Mouse (Mus musculus) spleen, postnatal 36 days (tissue): Measurements from ENCODE around the gene Psors1c2.

Source experiments
- DNase-seq, 2 experiments: peaks; one replicate each; pipeline ENCODE4 v3.0.0; 2022; ENCODE audit warnings: low spot score in 2 of 2, mixed read lengths in 1 of 2

Gene Psors1c2

DNA sequence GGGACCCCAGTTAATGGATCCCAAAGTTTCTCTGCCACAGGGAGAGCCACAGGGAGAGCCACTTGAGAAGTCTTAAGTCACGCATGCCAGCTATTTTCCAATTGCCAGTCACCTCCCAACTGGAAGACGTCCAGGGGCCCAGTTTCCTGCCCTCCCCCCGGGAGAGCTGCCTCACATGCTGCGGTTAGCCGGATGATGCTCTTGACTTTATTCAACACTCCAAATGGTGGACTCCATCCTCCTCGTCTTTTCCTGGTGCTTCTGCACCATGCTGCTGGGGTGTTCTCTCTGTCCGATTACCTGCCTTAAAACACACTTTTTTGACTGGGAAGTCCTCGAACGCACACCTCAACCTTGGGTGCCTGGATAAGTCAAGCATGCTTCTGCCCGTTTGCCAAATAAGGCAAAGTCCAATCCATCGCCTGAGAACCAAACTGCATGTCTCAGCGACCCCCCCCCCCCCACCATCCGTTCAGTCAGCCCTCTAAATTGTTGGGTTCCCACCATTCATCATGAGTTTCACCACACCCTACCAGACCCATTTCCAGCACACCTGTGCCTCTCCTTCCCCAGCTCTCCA is 23.3 kb downstream of the Psors1c2 start:
- DNase-seq: no peak

DNA sequence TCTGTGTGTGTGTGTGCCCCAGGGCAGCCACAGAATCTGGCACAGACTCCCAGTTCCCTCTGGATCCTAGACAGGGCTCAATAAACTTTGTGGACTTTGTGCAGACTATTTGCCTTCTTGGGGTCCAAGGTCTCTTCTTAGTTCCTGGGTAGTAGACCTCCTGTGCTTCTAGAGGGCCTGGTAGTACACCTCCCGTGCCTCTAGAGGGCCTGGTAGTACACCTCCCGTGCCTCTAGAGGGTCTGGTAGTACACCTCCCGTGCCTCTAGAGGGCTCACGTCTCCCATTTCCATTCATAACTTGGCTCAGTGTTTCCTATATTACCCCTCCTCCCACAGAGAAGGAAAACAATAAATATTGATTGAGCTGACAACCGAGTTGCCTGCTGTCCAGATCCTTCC is 23.8 kb downstream of the Psors1c2 start:
- no peak for DNase-seq

DNA sequence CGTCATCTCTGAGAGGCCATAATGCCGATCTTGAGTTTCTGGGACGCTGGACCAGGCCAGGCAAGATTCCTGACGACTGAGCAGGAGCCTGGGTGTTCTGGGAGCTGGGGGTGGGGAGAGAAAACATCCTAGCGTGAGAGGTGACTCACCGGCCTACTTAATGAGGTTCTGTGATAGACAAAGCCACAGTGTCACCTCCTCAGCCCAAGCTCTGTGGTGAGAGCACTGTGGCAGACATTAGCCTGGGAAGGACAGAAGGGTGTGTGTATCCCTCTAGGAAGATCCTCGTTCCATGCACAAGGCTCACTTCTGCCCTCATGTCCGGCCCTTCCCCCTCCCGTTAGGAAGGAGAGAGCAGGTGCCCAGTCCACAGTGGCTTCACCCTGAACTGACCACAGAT is 24.4 kb downstream of the Psors1c2 start:
- no peak for DNase-seq

DNA sequence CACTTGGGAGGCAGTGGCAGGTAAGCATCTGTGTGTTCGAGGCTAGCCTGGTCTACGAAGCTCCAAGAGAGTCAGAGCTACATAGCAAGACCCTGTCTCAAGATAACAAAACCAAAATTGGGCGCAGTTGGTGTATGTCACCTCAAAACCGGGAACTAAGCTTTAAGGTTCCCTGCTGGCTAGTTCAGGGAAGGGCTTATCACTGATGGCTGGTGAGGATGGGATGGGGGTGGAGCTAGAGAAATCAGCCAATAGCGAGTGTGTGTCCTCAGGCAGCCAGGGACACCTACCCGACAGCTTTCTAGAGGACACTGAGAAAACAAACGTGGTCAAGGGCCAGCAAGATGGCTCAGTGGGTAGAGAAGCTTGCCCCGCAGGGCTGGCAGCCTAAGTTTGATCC is 25.2 kb downstream of the Psors1c2 start:
- DNase-seq: no peak

DNA sequence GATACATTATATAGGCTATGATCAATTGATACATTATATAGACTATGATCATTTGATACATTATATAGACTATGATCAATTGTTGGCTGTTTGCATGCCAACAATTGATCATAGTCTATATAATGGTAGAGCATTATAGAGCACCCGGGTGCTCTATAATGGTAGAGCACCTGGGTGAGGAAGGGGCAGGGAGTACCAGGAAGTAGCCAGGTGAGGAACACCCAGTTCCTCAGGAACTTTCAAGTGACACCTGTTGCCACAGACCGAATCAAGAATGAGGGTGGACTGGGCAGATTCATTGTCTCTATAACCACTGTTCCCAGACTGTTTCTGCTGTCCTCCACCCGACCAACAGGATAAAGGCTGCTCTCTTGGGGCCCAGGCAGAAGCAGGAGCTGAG is 34.1 kb downstream of the Psors1c2 start, which contains the start of gene 2300002M23Rik:
TSS of gene 2300002M23Rik (plus strand) at position 301 of the 400 bp plus-strand sequence.
- DNase-seq: no peak

DNA sequence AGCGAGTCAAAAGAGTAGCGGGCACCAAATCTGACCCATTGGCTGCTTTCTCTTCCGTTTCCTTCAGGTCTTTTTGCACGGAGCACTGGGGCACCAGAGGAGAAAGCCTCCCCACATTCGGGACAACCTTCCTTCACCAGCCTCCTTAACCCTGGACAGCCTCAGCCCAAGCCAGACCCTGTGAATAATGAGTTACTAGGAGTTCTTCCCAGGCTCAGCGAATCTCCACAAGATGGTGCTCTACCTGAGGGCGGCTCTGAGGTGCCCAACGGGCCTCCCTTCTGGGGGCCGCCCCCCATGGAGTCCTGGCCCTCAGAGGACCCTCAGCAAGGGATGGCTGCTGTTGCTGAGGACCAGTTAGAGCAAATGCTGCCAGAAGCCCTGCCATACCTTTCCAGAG is 34.8 kb downstream of the Psors1c2 start:
- DNase-seq: no peak

DNA sequence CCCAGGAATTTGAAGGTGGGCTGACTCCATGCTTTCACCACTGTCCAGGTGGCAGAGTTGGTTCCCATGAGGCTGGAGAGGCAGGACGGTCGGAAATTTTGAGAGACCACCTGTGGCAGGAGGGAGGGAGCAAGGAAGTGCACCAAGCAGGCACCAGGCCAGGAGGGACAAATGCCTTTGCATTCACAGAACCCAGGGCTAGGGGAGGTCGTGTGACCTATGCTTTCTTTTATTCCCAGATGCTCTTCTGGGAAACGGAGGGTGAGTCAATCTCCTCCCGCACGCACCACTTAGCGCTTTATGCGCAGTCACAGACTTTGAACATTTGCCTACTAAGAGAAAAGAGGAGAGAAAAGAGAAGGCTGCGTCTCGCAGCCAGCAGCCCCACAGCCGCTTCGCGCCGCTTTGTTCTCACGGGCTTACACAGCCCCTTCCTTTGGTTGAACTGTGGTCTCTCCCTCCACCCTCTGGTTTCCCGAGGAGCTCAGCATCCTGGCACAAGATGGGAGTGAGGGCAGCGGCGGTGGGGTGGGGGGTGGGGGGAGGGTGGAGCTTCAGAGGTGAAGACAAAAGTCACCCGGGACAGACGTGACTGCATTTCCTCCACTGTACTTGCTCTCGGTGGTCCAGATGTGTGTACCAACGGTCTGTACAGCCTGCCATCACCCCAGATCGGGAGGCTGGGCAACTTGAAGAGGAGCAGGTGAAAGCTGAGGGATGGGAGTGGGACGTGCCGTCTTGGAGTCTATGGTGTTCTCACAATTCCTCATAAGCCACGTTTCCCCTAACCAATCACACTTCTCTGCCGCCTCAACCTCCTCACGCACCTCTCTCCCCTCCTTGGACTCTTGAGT is 36.3 kb downstream of the Psors1c2 start:
- DNase-seq: no peak

DNA sequence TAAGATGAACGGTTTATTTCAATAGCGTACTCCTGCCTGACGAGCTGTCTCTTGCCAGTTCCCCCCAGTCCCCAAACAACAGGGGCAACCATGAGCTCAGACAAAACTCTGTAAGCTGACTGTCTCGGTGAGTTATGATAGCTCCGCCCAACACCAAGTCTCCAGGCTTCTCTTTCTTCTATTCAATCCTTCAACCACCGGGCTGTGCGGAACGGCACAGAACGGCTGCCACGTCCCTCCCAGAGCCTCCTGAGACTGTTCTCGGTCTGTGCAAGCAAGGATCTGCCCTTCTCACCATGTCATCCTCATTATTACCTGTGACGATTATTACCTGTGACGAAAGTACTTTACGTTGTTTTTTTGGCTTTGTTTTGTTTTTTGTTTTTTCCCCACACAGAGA is 37.8 kb downstream of the Psors1c2 start:
- no peak for DNase-seq

DNA sequence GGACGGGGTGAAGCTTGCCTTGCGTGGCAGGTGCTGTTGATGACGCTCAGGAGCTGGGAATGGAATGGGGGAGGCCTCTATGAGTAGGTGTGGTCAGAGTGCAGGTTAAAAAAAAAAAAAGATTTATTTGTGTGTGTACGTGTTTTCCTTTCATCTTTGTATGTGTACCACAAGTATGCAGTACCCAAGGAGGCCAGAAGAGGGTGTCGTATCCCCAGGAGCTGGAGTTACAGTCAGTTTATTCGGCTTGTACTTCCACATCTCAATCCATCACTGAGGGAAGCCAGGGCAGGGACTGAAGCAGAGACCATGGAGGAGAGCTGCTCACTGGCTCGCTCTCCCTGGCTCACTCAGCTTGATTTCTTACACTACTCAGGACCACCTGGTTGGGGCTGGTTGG is 38.5 kb downstream of the Psors1c2 start:
- DNase-seq: no peak

DNA sequence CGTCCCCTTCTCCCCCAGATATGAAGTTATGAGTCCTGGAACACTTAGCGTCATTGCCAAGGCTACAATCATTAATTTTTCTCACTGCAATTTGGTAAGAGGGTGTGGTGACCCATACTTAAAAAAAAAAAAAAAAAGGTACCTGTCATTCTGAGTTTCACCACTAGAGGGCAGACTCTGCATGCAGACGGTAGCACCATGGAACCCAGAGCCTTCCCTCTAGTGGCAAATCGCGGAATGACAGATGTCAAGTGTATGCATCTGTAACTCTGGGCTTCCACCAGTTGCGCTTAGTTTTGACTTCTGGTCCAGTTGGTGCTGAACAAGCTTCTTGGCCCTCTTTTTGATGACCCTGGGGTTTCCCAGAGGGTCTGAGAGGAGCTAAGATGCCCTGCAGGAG is 45.2 kb downstream of the Psors1c2 start:
- peak; percentile 53 to 63 for DNase-seq

DNA sequence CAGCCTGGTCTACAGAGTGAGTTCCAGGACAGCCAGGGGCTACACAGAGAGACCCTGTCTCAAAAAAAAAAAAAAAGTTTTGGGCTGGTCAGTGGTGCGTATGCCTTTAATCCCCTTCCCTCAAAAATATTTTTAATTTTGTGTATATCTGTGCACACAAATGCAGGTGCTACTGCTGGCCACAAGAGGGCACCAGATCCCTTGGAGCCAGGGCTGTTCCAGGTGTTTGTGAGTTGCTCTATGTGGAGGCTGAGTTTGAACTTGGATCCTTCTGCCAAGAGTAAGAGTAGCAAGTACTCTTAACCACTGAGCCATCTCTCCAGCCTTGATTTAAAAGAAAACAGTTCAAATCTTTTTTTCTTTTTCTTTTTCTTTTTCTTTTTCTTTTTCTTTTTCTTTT is 49.9 kb downstream of the Psors1c2 start:
- no peak for DNase-seq
